Comparison of ENCODE assay signal across 19 mouse cellular contexts in the genomic region with DNA sequence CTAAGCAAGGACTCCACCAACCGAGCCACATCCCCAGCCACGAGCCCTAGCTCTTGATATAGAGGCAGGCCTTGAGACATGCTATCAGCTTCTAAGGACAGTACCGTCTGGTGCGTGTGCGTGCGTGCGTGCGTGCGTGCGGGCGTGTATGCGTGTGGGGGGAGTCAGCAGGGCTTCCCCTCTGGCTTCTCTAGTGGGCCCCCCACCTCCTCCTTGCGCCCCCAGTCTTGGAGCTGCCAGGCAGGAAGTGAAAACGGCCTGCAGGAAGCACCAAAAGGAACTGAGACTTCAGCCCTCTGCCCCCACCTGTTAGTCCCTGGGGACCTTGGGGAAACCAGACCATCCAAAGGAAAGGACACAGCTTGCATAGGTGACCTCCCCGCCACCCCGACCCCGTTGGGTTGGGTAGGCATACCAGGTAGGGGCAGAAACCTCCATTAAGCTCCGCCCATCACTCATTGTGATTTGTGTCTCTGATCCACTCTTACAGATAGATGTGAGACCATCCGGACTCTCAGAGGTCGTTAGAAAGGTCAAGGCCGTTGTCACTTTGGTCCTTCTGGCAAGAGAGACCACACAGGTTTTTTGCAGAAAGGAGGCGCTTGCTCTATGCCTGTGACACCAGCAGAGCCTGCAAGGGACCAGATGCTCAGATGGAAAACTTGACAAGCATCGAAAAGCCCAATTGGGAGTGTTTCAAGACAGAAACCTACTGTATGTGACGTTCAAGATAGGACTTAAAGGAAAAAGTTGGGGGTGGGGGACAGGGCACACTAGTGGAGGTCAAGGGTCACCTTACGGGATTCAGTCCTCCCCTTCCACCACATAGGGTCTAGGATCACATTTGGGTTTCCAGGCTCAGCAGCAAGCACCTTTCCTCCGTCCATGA. TPM values are rescaled to one million over a fixed set of nuclear protein-coding genes. Genes with fewer than 3 reads are reported as not detected.
A peak's percentile ranks its signal among the peaks of the same experiment; 100 is the strongest.
DNase-seq lines count a peak whose midpoint lies in the region; ATAC-seq and TF ChIP-seq lines count a peak whose summit lies in the region.
"Had no signal": no experiment of that assay in that cellular context is flagged by ENCODE, and none has a peak within 500 bp of the region (broad histone marks: within the 10 kb centered on the region; RNA-seq: fewer than 3 reads in every experiment).

No protein-coding gene starts in this region.

- H3K27me3 ChIP-seq in splenic B cell, adult 2 months (ENCODE audit: control insufficient read depth, insufficient read depth, low read length, poor library complexity, severe bottlenecking) = no peaks in the 10 kb centered on the region

- no peak overlapping the region for H3K4me3 ChIP-seq in lung, adult 2 months (replicated peaks; ENCODE audit: extremely low read depth, low read depth, low read length)
- H3K4me3 ChIP-seq: megakaryocyte, embryonic 14.5 days had no signal

- no peaks in the 10 kb centered on the region for H3K4me1 ChIP-seq in lung, adult 2 months (ENCODE audit: control insufficient read depth, insufficient read depth, low read length)

- no peak for TF ChIP-seq POLR2A in lung, adult 2 months (IDR thresholded peaks at IDR 0.05; ENCODE audit: borderline replicate concordance, extremely low read depth, low read depth, low read length)

- peaks cover 7% of the 10 kb centered on the region; the same call in 1 of the 2 replicates for H3K36me3 ChIP-seq in splenic B cell, adult 2 months (ENCODE audit: control insufficient read depth, insufficient read depth, low read length, poor library complexity, severe bottlenecking)

- 60% methylated on average over 26 of the region's 26 CpGs for WGBS in lung, adult 2 months

- peak; percentile 40; the same call in 1 of the 2 replicates for ATAC-seq in monocyte, adult 5-6 weeks (replicated peaks; ENCODE audit: insufficient number of reproducible peaks, low FRiP score, low TSS enrichment, poor library complexity, severe bottlenecking)
- ATAC-seq: forebrain, embryonic 14.5 days; hindbrain, postnatal 0 days had no signal

- intact Hi-C loops in left cerebral cortex, postnatal 36 days (cut with DNase I) = no loop called here

- no peak for TF ChIP-seq CTCF in lung, adult 2 months (IDR thresholded peaks at IDR 0.05; ENCODE audit: insufficient read depth, low read length)

- peak; percentile 41 for DNase-seq in lung, postnatal 36 days
- DNase-seq in lung, adult 2 months = no peak
- peak; percentile 66 for DNase-seq in ZHBTc4 (ENCODE audit: low read depth, low spot score)
- peak; percentile 93 for DNase-seq in splenic B cell, adult 2 months (ENCODE audit: low read depth, low spot score)
- no peak for DNase-seq in left cerebral cortex, postnatal 36 days (ENCODE audit: low spot score in 2 of 2)
- no peak for DNase-seq in left cerebral cortex, adult 9 months (ENCODE audit: low spot score in 2 of 2)
- DNase-seq: adrenal gland, adult 8-10 months; cerebellum, adult 8-10 months; heart, postnatal 14 days; kidney, adult 18-20 months; kidney, postnatal 25 days; left cerebral cortex, postnatal 4 days; right cerebral cortex, adult 18-20 months; thymus, adult 2 months had no signal

RNA-seq across cellular contexts. Expression of gene Tnfrsf13c, which starts 5.1 kb away (rescaled TPM):
- 4.4 and 4.9 TPM in 2 replicates for polyA plus RNA-seq in lung, adult 2 months (2012; rRNA removed)
- total RNA-seq in monocyte, adult 5-6 weeks (2017) = 13.6 to 19.3 TPM (median 17.9 TPM) in 3 replicates
- 1 to 10 TPM in 1 of 2 experiments, under 1 TPM in 1; 0.22 to 1.1 TPM for total RNA-seq in left cerebral cortex, postnatal 36 days (2021)
- total RNA-seq: gastrocnemius, adult 18-20 months had no signal

RNA-seq across cellular contexts. Expression of gene Shisa8, which starts 6.4 kb away (rescaled TPM):
- polyA plus RNA-seq in lung, adult 2 months (2012; rRNA removed) = 0.40 and 1.00 TPM in 2 replicates
- total RNA-seq in monocyte, adult 5-6 weeks (2017) = not detected in 3 replicates
- total RNA-seq in left cerebral cortex, postnatal 36 days (2021) = 1 to 10 TPM; 3.6 to 4.7 TPM
- total RNA-seq: gastrocnemius, adult 18-20 months had no signal

RNA-seq across cellular contexts. Expression of gene Cenpm, which starts 25.5 kb away (rescaled TPM):
- 1.8 and 3.4 TPM in 2 replicates for polyA plus RNA-seq in lung, adult 2 months (2012; rRNA removed)
- total RNA-seq in monocyte, adult 5-6 weeks (2017) = not detected in 3 replicates
- total RNA-seq in left cerebral cortex, postnatal 36 days (2021) = 1 to 10 TPM; 3.1 to 4.1 TPM
- total RNA-seq: gastrocnemius, adult 18-20 months had no signal

RNA-seq across cellular contexts. Expression of gene 1500009C09Rik, which starts 33.2 kb away (rescaled TPM):
- not detected in 2 replicates for polyA plus RNA-seq in lung, adult 2 months (2012; rRNA removed)
- total RNA-seq in monocyte, adult 5-6 weeks (2017) = not detected in 3 replicates
- total RNA-seq in left cerebral cortex, postnatal 36 days (2021) = 100 to 1,000 TPM in 1 of 2 experiments, 10 to 100 TPM in 1; 97.8 to 105 TPM
- total RNA-seq: gastrocnemius, adult 18-20 months; heart, postnatal 14 days had no signal

RNA-seq across cellular contexts. Expression of gene Sept3, which starts 55.7 kb away (rescaled TPM):
- 3.9 and 4.6 TPM in 2 replicates for polyA plus RNA-seq in lung, adult 2 months (2012; rRNA removed)
- 0.48 TPM in 1 of 3 replicates, not detected in the others for total RNA-seq in monocyte, adult 5-6 weeks (2017)
- 100 to 1,000 TPM; 503 to 533 TPM for total RNA-seq in left cerebral cortex, postnatal 36 days (2021)

Comparison
In these comparisons a context has a peak if more than half of its experiments do, and no peak if none do; other contexts are left out.
1. DNase-seq: peak in lung, postnatal 36 days (single experiment), ZHBTc4 (single experiment) and splenic B cell, adult 2 months (single experiment); none in lung, adult 2 months (single experiment), left cerebral cortex, postnatal 36 days (0 of 2) and left cerebral cortex, adult 9 months (0 of 2).